Mouse (Mus musculus): ENCODE data around the gene Cdc42ep2. TPM values are rescaled to one million over a fixed set of nuclear protein-coding genes. Genes with fewer than 3 reads are reported as not detected.
A peak's percentile ranks its signal among the peaks of the same experiment; 100 is the strongest.
"Not testable (repeated sequence)": the region's sequence is repeated elsewhere in the genome, so short reads cannot be mapped to it uniquely, and the experiment has no call there.

Gene Cdc42ep2
- polyA plus RNA-seq, 1 experiment, result 7.7 TPM

- DNase-seq (ENCODE audit: extremely low spot score in 1 of 2, low spot score in 1 of 2), result no peak
These were observed 2.9 kb downstream of the Cdc42ep2 start for GRCm38 (mm10) chr19:5921715-5922114.

DNA sequence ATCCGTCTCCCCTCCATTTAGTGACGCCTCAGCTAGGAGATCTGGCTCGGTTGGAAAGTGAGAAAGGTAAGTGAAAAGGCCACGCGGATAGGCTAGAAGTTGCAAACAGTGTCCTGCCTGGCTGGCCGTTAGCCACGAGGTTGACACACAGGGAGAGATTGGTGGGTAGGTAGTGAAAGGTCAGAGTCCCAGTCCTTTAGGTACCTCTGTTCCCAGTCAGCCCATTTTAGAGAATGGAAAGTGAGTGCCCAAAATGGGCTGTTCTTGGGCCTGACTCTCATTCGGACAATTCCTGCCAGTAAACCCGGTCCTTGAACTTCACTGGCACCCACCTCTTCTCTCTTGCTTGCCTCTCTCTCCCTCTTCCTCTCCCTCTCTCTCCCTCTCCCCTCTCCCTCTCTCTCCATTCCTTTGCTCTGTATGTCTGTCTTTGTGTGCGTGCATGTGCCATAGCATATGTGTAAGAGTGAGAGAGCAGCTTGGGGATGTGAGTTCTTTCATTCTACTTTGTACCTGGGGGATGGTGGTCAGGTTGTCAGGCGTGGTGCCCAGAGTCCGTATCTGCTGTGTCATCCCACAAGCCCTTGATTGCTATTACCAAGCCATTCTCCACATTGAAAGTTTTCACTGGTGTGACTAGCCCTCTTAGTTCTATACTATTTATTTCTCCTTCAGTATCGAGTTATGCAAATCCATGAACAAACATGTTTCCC, 11.5 kb downstream of the Cdc42ep2 start, which contains the start of gene Dpf2:
TSS of gene Dpf2 (minus strand) at position 4 of the 713 bp plus-strand sequence.
- no peak for DNase-seq (ENCODE audit: extremely low spot score in 1 of 2, low spot score in 1 of 2)

- DNase-seq (ENCODE audit: extremely low spot score in 1 of 2, low spot score in 1 of 2), result peak; percentile 97 to 99
These were observed 12.3 kb downstream of the Cdc42ep2 start for GRCm38 (mm10) chr19:5912103-5913006.

DNA sequence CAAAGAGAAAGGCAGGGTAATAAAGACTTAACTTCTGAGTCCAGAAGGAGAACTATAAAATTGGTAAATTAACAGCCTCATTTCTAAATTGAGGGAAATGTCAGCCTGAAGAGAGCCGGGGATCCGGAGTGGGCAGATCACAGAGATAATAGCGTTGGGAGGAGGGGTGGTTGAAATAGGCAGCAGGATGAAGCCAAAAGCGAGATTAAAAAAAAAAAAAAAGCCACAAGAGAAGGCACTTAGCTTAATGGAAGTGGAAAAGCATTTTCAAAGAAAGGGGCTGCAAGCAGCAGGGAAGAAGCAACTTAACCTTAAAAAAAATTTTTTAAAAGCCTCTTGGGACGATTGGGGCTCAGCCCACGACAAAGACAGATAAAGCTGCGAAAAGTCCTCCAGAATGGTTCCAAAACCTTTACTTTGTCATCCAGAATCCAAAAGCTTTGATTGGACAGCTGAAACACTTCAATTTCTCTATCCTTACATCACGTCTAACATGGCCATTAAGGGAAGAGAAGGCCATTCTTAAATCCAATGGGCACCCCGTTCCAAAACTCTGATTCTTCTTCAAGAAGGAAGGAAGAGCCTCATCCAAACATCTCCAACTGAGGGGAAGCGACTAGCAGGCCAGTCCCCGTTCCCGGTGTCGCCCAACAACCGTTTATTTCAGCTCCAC, 13.1 kb downstream of the Cdc42ep2 start:
- DNase-seq (ENCODE audit: extremely low spot score in 1 of 2, low spot score in 1 of 2), result no peak

DNA sequence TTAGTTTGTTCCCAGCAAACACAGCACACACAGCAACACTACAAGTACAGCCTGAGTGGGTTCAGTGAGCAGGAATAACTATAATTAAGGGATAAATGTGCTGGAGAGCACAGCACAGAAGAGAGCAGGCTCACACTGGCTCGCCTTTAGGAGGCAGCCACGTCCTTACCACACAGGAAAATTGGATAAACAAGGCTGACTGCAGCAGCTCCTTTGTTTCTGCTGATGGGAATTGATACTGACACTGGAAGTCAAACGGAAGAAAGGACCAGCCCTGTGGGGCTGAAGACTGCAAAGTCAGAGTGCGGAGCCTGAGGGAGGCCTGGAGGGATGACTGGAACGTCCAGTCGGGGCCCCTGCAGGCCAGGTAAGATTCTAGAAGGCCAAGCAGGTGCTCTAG, 14.4 kb downstream of the Cdc42ep2 start:
- DNase-seq (ENCODE audit: extremely low spot score in 1 of 2, low spot score in 1 of 2), result peak in 1 of 2 experiments; percentile 13

DNA sequence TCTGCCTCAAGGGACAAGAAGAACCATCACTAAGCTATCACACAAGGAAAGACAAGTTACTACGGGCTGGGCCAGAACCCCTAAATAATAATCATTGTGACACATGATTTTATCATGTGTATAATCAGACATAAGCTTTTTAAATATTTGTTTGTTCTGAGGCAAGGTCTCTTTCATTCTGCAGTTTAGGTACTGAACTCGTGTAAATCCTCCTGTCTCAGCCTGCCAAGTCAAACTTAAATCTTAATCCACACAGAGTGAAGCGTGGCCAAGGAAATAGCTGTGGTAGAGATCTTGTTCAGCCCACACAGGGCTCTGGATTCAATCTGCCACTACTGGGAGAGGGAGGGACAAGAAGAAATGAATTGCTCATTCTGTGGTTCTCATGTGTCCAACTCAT, 17.3 kb downstream of the Cdc42ep2 start:
- no peak for DNase-seq (ENCODE audit: extremely low spot score in 1 of 2, low spot score in 1 of 2)

- peak; percentile 94 to 97 for DNase-seq (ENCODE audit: extremely low spot score in 1 of 2, low spot score in 1 of 2)
These were observed 30.5 kb downstream of the Cdc42ep2 start, which contains the start of gene Tigd3 for GRCm38 (mm10) chr19:5894002-5894678. Tigd3 (minus strand) TSS chr19:5894149.

GRCm38 (mm10) chr19:5893282-5894001, 31.2 kb downstream of the Cdc42ep2 start:
- no peak for DNase-seq (ENCODE audit: extremely low spot score in 1 of 2, low spot score in 1 of 2)

GRCm38 (mm10) chr19:5892735-5893134, 31.9 kb downstream of the Cdc42ep2 start:
- no peak for DNase-seq (ENCODE audit: extremely low spot score in 1 of 2, low spot score in 1 of 2)

DNA sequence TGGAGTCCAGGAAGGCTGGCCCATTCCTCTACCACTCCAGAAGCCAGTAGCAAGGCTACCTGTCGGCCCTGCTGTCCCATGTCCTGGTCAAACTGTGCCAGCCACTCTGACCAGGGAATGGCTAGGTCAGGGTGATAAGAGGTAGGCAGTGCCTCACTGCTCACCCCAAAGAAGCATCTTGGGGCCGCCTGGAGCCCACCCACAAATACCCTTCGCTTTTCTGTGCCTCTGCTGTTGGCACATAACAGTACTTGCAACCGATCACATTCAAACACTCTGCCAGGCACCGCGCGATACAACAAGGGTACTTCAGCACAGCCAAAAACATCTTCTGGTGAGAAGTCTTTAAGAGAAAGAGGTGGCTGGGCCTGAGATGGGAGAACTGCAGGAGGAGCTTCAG, 32.4 kb downstream of the Cdc42ep2 start:
- DNase-seq (ENCODE audit: extremely low spot score in 1 of 2, low spot score in 1 of 2), result no peak

GRCm38 (mm10) chr19:5891521-5892258, 32.9 kb downstream of the Cdc42ep2 start:
- no peak for DNase-seq (ENCODE audit: extremely low spot score in 1 of 2, low spot score in 1 of 2)

GRCm38 (mm10) chr19:5889211-5889610, 35.4 kb downstream of the Cdc42ep2 start:
- no peak for DNase-seq (ENCODE audit: extremely low spot score in 1 of 2, low spot score in 1 of 2)

DNA sequence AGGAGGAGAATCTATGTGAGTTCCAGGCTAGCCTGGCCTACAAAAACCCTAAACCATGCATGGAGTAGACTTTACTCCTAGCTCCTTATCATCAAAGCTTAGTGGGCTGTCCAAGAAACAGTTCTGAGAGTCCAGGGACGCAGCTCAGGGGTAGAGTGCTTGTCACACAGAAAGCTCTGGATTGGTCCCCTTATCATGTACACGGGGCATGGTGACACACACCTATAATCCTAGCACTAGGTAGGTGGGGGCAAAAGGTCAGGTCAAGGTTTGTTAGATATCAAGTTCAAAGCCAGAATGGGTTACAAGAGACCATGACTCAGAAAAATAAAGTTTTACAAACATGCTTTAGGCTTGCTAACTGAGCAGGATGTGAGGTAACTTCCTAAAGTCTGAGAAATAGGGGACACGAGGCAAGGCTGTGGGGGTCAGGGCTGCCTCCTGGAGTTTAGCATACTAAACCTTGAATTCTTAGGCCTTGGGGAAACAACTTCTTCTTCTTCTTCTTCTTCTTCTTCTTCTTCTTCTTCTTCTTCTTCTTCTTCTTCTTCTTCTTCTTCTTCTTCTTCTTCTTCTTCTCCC, 37.3 kb downstream of the Cdc42ep2 start:
- DNase-seq (ENCODE audit: extremely low spot score in 1 of 2, low spot score in 1 of 2), result no peak

GRCm38 (mm10) chr19:5885838-5886237, 38.8 kb downstream of the Cdc42ep2 start:
- no peak for DNase-seq (ENCODE audit: extremely low spot score in 1 of 2, low spot score in 1 of 2)

GRCm38 (mm10) chr19:5883935-5884334, 40.7 kb downstream of the Cdc42ep2 start:
- no peak for DNase-seq (ENCODE audit: extremely low spot score in 1 of 2, low spot score in 1 of 2)

DNA sequence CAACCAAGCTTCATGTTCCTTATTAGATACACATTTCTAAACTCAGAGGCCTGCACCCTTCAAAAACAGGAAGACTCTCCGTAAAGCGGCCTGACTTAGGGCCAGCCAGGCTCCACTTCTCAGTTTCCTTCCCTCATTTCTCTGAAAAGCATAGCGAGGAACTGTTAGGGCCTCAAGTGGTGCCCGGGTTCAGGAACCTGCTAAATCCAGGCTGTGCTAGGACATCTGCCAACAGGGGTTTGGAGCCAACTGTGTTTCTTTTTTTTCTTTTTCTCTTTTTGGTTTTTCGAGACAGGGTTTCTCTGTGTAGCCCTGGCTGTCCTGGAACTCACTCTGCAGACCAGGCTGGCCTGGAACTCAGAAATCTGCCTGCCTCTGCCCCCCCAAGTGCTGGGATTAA, 42.5 kb downstream of the Cdc42ep2 start:
- DNase-seq (ENCODE audit: extremely low spot score in 1 of 2, low spot score in 1 of 2), result not testable (repeated sequence)

DNA sequence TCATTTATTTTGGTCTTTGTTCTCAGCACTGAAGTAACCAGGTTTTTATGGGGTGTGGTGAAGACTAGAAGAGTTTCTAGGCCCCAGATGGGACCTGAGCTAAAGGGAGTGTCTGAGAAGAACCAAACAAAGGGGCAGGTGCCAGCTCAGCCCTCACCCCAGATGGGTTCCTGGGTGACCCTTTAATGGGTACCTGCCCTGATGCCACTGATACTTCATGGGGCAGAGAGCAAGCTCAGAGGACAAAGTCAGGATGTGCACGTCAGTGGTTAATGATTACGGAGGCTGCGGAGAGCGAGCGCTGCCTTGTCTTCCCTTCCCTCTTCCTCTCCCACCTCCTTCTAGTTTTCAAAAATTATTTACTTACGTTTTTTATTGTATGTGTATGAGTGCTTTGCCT, 43.5 kb downstream of the Cdc42ep2 start:
- DNase-seq (ENCODE audit: extremely low spot score in 1 of 2, low spot score in 1 of 2), result no peak

DNA sequence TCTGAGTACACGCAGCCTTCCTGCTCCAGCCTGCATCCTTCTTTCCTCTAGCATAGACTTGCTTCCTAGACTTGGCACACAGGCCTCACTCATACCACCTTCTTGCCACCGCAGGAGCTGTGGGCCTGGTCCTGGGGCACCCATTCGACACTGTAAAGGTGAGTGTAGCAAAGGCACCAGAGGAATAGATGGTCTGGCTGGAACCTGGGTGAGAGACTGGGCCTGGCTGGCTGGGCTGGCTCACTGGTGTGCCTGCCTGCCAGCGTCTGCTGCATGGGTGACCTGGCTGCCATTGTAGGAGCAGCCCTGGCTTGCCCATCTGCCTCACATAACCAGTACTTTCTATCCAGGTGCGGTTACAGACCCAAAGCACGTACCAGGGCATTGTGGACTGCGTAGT, 44.9 kb downstream of the Cdc42ep2 start:
- DNase-seq (ENCODE audit: extremely low spot score in 1 of 2, low spot score in 1 of 2), result no peak

- DNase-seq (ENCODE audit: extremely low spot score in 1 of 2, low spot score in 1 of 2), result no peak
These were observed 45.7 kb downstream of the Cdc42ep2 start for GRCm38 (mm10) chr19:5878916-5879315.

Measured in frontal cortex, adult 2 months (tissue).